Mouse (Mus musculus): ENCODE results near the gene Kcnq5.

DNA sequence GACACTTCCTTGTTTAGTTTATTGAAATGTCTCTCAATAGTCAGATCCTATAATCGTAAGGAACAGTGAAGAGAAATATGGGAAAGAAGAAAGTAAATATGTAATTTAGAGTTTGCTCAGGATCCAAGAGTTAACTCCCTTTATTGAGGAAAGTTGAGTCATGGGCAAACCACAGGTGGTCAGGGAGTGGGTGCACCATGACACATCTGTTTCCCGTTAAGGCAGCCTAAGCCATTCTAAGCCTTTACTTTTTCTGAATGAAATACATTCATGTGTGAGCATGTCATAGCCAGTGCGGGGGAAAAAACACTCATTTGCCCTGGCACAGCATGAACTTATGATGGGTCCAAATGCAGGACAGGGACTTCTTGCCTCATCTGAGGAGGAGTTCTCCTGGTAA is 125.4 kb downstream of the Kcnq5 start:
- TF ChIP-seq TAL1 (IDR thresholded peaks at IDR 0.05; ENCODE audit: low read length) (no peak), GATA1 (IDR thresholded peaks at IDR 0.05; ENCODE audit: low read length) (no peak)

All from erythroblast, embryonic 14.5 days (primary cell).